Mouse (Mus musculus) cerebellum, postnatal 25 days (tissue): ENCODE data around the gene Riox2.
"Not testable (repeated sequence)": the region's sequence is repeated elsewhere in the genome, so short reads cannot be mapped to it uniquely, and the experiment has no call there.

ENCODE experiments used
- DNase-seq, 2 experiments: peaks; one replicate each; pipeline ENCODE4 v3.0.0; 2021; ENCODE audit warnings: mixed read lengths in 2 of 2

Gene Riox2

GRCm38 (mm10) chr16:59471637-59472278 is at the start of gene Riox2:
Gene Riox2 (plus strand): TSS chr16:59471775.
- DNase-seq: peak; percentile 71 to 82

- no peak for DNase-seq
Measured at GRCm38 (mm10) chr16:59427960-59428359, 43.6 kb upstream of the Riox2 start.

DNA sequence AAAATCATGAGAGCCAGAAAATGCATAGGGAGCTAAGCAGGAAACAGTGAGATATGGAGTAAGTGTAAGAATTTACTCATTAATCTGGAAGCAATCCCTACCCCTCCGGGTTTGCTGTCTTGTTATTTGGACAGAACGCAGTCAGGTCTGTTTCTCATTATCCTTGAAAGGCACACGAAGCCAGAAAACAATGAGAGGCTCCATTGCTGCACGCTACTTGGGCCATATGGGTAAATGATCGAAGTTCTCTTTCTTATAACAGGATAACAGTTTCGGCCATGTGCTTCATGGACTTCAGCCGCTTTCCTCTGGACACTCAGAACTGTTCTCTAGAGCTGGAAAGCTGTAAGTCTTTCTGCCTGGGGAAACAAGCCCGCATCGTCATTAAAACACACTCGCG is 38.4 kb upstream of the Riox2 start:
- DNase-seq: no peak

DNA sequence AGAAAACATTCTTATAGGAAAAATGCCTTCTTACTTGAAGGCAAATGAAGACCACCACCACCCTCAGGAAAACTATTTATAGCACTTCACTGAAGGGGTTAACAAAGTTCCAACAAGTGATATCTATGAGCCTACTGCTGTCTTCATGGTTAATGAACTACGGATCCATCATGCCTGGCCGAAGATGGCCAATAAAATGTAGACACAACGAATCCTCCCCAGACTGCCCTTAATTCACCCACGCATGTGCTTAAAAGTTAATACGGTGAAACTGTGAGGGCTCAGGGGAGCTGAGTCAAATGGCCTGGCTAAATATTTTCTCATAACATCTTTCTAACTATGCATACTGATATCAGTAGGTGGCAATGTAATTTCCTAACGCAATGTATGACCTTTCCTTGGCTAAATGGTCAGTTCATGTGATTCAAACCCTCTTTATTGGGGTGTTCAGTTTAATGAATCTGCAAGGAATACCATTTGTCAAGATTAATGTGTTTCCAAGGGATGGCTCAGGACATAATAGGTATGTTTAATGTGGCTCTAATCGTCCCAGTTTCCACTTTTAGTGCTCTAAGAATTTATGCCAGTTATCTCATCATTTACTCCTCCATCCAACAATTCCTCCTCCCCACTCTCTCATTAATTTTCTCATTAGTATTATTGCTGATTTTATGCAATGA is 26.6 kb upstream of the Riox2 start:
- no peak for DNase-seq

DNA sequence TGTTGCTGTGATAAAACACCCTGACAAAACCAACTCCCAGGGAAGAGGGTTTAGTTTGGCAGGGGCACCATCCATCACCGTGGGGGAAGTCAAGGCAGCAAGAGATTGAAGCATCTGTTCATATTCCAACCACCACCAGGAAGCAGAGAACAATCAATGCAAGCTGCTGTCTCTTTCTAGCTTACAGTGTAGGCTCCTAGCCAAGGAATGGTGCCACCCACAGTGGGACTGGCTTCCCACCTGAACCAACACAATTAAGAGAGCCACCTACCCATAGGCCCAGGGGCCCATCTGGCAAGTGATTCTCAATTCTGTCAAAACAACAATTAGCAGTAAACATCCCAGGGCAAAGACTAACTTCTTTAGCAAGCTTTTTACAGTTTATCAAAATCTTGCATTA is 23.4 kb upstream of the Riox2 start:
- DNase-seq: no peak

DNA sequence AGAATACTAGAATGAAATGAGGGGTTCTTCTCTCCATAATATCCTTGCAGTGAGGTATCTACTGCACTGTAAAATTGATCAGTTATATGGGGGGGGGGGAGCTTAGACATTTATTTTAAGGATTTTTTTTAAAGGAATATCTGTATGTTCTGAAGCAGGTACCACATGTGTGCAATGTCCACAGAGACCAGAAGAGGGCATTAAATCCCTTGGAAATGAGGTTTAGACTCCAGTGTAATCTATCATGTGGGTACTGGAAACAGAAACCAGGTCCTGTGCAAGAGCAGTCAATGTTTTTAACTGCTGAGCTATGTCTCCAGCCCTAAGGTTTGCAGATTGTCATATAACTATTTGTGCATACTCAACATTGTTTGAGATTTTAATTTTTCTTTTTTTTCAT is 22.5 kb upstream of the Riox2 start:
- DNase-seq: no peak

GRCm38 (mm10) chr16:59451813-59452212 is 19.8 kb upstream of the Riox2 start:
- no peak for DNase-seq

DNA sequence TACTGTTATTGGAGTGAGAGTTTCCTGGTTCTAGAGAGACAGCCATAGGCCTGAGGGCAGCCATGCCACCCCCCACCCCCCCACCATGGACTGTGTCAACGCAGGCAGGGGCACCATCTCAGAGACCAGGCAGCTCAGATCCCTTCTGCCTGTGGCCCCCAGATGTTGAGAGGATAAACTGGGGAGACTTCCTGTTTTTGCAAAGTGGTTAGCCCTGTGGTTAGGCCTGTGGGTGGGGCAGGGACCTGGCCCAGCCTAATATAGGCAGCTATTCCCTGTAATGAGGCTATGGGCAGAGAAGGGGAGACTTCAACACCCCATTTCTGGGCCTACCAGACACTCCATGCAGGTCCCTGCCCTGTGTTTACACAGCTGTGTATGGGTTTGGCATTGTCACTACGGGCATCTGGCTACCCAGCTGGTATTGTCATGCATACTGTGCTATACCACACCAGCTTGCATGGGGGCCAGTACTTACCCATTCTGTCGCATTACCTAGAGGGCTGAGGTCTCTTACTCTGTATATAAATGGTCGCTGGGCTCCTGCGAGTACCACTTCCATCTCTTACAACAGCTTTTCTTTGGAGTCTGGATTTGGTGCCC is 12.2 kb upstream of the Riox2 start:
- DNase-seq: not testable (repeated sequence)

DNA sequence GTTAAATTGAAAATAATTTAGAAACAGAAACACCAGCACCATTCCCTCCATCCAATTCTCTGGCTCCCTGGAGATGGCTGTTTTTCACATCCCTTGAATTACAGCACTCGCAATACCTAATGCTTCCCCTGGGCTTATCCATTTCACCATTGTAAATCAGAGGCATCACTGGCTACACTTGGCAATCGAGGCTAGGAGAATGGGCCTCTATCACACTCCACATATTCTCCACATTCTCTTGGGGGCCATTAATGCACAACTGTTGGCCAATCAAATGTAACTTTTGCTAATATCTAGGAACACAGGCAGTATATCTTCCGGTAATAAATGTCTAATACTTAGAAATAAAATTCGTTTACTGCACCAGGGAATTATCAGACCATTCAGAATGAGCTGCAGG is 8.0 kb upstream of the Riox2 start:
- no peak for DNase-seq

DNA sequence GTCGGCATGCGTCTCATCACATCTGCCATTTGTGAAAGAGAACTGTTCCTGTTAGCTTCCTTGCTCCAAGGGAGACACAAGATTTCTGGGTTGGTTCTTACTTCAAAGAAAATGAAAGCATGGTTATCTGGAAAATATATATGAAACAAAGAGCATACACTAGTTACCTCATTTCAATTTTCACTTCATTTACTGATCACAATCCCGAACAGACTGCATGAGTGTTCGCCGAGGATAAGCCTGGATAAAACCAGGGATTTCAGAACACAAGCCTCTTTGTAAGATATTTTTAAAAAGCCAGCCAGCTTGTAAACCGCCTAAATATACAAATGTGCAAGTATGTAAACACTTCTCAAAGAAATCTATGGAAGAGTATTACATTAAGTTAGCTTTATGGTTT is 7.6 kb upstream of the Riox2 start:
- no peak for DNase-seq

GRCm38 (mm10) chr16:59469846-59470245 is 1.7 kb upstream of the Riox2 start:
- no peak for DNase-seq

DNA sequence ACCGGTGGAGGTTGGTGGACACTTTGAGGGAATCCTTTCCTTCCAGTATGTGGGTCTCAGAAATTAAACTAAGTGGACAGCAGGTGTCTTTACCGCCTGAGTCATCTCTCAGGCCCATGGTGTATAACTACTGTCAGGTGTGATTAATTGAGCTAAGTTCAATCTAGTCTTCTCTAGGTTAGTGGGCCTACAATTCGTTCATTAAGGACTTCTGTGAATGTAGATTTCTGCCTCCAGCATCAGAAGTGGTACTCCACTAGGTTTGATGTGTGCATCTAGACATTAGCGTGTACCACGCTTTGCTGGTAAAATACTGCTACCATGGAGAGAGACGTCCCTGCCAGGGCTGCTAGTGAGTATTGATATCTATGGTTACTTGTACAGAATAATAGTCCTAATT is 971 bp downstream of the Riox2 start:
- no peak for DNase-seq

- DNase-seq: peak; percentile 44 to 65
Measured at GRCm38 (mm10) chr16:59474788-59475187, 3.2 kb downstream of the Riox2 start.

DNA sequence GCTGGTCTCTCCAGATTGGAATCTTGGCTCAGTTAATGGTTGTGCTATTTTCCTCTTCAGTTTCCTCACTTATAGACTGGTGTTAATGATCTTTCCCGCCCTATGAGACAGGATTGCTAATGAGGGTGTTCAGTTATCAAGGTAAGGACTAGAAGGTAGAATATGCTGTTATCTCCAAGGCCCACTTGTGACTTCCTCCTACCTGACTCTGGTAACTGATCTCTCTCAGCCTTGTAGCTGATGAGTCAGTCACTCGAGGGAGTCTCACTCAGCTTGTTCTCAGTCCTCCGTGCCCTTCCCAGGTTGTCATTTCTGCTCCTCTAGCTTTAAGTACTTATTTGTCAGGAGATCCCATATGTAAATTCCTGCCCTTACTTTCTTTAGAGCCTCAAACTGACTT is 6.4 kb downstream of the Riox2 start:
- DNase-seq: no peak

DNA sequence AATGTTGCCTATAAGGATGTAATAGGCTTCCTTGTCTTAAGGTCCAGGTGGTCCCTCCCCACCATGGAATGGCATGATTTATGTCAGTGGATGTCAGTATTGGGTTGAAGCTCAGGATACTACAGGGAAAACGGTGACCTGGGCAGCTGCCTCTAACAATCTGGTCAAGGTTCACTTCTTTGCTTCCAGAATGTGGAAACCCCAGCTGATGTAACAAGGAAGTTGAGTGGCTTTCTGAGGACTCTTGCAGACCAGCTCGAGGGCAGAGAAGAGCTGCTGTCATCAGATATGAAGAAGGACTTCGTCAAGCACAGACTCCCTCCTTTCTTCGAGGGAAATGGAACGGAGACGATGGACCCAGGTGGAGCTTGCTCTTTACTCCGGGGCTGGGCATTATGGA is 15.7 kb downstream of the Riox2 start:
- no peak for DNase-seq

DNA sequence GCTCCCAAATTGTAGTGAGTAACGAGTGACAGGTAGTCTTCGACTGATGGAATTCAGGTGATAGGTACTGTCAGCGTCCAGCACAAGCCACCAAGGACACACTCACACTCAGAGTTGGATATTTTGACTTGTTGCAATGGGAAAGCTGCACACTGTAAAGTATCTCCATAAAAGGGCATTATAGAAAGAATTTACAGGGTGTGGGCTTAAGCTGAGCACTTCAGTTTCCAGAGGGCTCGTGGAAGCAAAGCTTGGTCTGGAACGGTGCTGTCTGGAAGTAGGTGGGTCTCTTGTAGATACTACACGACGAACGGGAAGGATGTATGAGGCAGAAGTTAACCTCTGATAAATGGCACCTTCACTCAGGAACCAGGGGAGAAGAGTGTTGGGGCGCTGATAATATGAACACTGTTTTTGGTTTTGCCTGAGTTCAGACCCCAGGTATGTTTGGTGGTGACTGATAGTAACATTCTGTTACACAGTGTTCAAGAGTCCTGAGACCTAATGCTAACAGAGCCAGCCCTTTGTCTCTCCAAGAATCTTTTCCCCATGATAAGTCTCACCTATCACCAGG is 16.5 kb downstream of the Riox2 start:
- no peak for DNase-seq

- DNase-seq: no peak
Measured at GRCm38 (mm10) chr16:59493199-59493598, 21.6 kb downstream of the Riox2 start.

GRCm38 (mm10) chr16:59497947-59498346 is 26.4 kb downstream of the Riox2 start:
- DNase-seq: no peak

GRCm38 (mm10) chr16:59499180-59499579 is 27.6 kb downstream of the Riox2 start:
- DNase-seq: no peak

- DNase-seq: no peak
Measured at GRCm38 (mm10) chr16:59509830-59510229, 38.3 kb downstream of the Riox2 start.

DNA sequence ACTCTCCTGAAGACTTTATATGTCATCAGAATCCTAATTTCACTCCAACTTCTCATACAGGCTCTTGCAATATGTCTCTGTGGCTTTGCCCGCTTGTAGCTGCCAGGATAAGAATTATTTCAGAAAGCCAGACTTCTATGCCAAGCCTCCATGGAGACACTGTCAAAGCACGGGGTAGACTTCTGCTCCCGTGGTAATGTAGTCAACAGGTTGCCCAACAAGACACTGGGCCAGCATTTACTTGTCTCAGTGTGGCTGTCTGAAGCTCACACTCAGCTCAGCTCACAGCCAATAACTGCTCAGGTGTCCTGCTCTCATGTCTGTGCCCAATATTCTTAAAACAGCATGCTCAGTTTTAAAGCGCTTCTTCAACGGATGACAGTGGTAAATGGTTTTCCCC is 43.6 kb downstream of the Riox2 start:
- DNase-seq: no peak

GRCm38 (mm10) chr16:59516965-59517364 is 45.4 kb downstream of the Riox2 start:
- DNase-seq: no peak

- DNase-seq: no peak
Measured at GRCm38 (mm10) chr16:59517447-59518219, 46.1 kb downstream of the Riox2 start.
